Mouse (Mus musculus) heart, embryonic 11.5 days (tissue): Measurements from ENCODE around the gene Synpo2l. TPM values are rescaled to one million over a fixed set of nuclear protein-coding genes. Genes with fewer than 3 reads are reported as not detected.

Source experiments
- ATAC-seq: fragments of 200-750 bp; cut with Nextera tagmentation; replicated peaks from 2 replicates; pipeline ENCODE4 v1.8.0; 2017; ENCODE audit warnings: moderate library complexity; ENCODE audit not compliant: insufficient number of reproducible peaks, low FRiP score, low TSS enrichment
- H3K27ac ChIP-seq: fragments of 300-500 bp; sonication (generic); 2 replicates; pipeline ENCODE4 v1.5.1; 2014; ENCODE audit warnings: mild to moderate bottlenecking, low read depth, low read length
- H3K27me3 ChIP-seq: fragments of 300-500 bp; sonication (generic); 2 replicates; pipeline ENCODE4 v1.6.1; 2014; ENCODE audit warnings: mild to moderate bottlenecking, low read length, mixed read lengths; ENCODE audit not compliant: control insufficient read depth, insufficient read depth
- H3K36me3 ChIP-seq: fragments of 300-500 bp; sonication (generic); 2 replicates; pipeline ENCODE4 v1.6.1; 2014; ENCODE audit warnings: mild to moderate bottlenecking, low read length, moderate library complexity, mixed read lengths; ENCODE audit not compliant: control insufficient read depth, insufficient read depth
- H3K4me1 ChIP-seq: fragments of 300-500 bp; sonication (generic); 2 replicates; pipeline ENCODE4 v1.6.1; 2014; ENCODE audit warnings: low read length; ENCODE audit not compliant: control insufficient read depth, insufficient read depth
- H3K4me2 ChIP-seq: fragments of 300-500 bp; sonication (generic); 2 replicates; pipeline ENCODE4 v1.6.1; 2014; ENCODE audit warnings: mild to moderate bottlenecking, moderate library complexity
- H3K4me3 ChIP-seq: fragments of 300-500 bp; sonication (generic); 2 replicates; pipeline ENCODE4 v1.5.1; 2014; ENCODE audit warnings: low read depth, low read length
- H3K9ac ChIP-seq: fragments of 300-500 bp; sonication (generic); 2 replicates; pipeline ENCODE4 v1.6.1; 2014; ENCODE audit warnings: mild to moderate bottlenecking, low read depth, low read length, moderate library complexity
- H3K9me3 ChIP-seq: fragments of 300-500 bp; sonication (generic); replicated peaks from 2 replicates; pipeline ENCODE4 v1.6.1; 2016; ENCODE audit warnings: low read length; ENCODE audit not compliant: control insufficient read depth
- WGBS: fragments of 180-500 bp; shearing (Covaris S2); extraction: QIAGEN DNeasy Blood & Tissue Kit; methylation state at CpG from one replicate; pipeline ENCODE4 v1.1.7; 2014; ENCODE audit not compliant: insufficient replicate concordance; 5-methylcytosine and 5-hydroxymethylcytosine counted together
- polyA plus RNA-seq: library from polyadenylated mRNA; unstranded; fragments of >200 nt; fragmentation: Nextera tagmentation; extraction: Ambion mirVana; gene quantifications from 2 replicates; pipeline ENCODE4 v1.2.1, GENCODE M21; 2014

The Synpo2l gene
- polyA plus RNA-seq, 1 experiment from 2014 or later = 106 TPM

DNA sequence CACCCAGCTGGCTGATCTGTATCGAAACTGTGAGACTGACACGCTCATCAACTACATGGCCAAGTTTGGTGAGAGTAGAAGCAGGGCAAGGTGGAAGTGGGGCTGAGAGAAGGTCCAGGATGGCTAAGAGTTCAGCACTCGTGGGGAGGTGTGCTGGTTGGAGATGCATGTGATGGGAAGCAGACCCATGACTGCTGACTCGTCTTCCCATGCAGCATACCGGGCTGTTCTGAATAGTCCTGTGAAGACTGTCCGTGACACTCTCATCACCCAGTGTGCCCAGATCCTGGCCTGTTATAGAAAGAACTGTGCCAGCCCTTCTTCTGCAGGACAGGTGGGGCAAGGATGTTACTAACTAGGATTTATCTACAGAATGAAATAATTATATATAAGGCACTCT lies 23.6 kb upstream of the Synpo2l start:
- Histone ChIP-seq H3K4me2 (no peak overlapping the region), H3K9ac (no peak overlapping the region), H3K27ac (no peak overlapping the region), H3K4me1 (peaks cover 16% of the 10 kb centered on the region), H3K27me3 (no peaks in the 10 kb centered on the region), H3K4me3 (no peak overlapping the region), H3K36me3 (peaks cover 57% of the 10 kb centered on the region), H3K9me3 (no peaks in the 10 kb centered on the region)
- 93% methylated on average over 6 of the region's 6 CpGs for WGBS
- ATAC-seq = no peak

- H3K4me2 ChIP-seq = no peak overlapping the region
- no peak overlapping the region for H3K9ac ChIP-seq
- no peaks in the 10 kb centered on the region for H3K9me3 ChIP-seq
- 86% methylated on average over 2 of the region's 2 CpGs for WGBS
- no peak overlapping the region for H3K4me3 ChIP-seq
- peaks cover 83% of the 10 kb centered on the region for H3K36me3 ChIP-seq
- H3K27ac ChIP-seq = no peak overlapping the region
- H3K27me3 ChIP-seq = no peaks in the 10 kb centered on the region
- ATAC-seq = no peak
- H3K4me1 ChIP-seq = peaks cover 2% of the 10 kb centered on the region; the same call in 1 of the 2 replicates
Measured at GRCm38 (mm10) chr14:20689009-20689408, 20.9 kb upstream of the Synpo2l start.

DNA sequence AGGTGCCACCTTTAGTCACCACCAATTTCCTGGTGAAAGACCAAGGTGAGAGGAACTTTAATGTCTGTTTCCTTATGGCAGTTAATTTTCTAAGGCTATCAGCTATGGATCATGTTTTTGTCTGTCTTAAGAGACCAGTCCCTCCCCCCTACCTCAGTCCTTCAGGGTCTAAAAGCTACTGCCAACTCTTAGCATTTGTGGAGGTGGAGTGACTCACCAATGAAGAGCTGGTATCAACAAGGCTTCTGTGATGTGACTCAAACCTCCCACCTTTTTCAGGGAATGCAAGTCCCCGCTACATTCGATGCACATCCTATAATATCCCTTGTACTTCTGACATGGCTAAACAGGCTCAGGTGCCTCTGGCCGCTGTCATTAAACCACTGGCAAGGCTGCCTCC lies 18.4 kb upstream of the Synpo2l start:
- H3K4me1 ChIP-seq = peaks cover 4% of the 10 kb centered on the region; the same call in 1 of the 2 replicates
- peaks cover 85% of the 10 kb centered on the region for H3K36me3 ChIP-seq
- H3K27me3 ChIP-seq = no peaks in the 10 kb centered on the region
- no peak for ATAC-seq
- H3K4me2 ChIP-seq = no peak overlapping the region
- H3K9ac ChIP-seq = no peak overlapping the region
- 91% methylated on average over 3 of the region's 3 CpGs for WGBS
- H3K27ac ChIP-seq = no peak overlapping the region
- H3K9me3 ChIP-seq = no peaks in the 10 kb centered on the region
- H3K4me3 ChIP-seq = no peak overlapping the region

DNA sequence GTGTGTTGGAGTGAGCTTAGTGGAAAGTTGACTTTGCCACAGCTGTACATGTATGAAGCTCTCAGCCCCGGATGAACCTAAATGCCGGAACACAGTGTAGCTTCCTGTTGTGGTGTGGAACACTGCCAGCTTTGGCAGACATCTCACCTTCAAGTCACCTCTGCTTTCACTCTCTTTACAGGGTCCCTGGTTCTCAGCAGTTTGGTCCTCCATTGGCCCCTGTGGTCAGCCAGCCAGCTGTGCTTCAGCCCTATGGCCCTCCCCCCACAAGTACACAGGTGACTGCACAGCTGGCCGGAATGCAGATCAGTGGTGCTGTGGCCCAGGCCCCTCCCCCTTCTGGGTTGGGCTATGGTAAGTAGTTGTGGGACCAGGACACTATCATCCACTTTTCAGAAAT lies 14.3 kb upstream of the Synpo2l start:
- H3K9me3 ChIP-seq = no peaks in the 10 kb centered on the region
- no peak overlapping the region for H3K27ac ChIP-seq
- H3K4me1 ChIP-seq = peaks cover 4% of the 10 kb centered on the region; the same call in 1 of the 2 replicates
- no peak overlapping the region for H3K4me3 ChIP-seq
- WGBS = 73% methylated on average over 3 of the region's 3 CpGs
- ATAC-seq = 0 out of 2 replicates have a peak, but pooled peaks have one; percentile 61
- peaks cover 76% of the 10 kb centered on the region for H3K36me3 ChIP-seq
- no peak overlapping the region for H3K4me2 ChIP-seq
- no peak overlapping the region for H3K9ac ChIP-seq
- H3K27me3 ChIP-seq = no peaks in the 10 kb centered on the region

DNA sequence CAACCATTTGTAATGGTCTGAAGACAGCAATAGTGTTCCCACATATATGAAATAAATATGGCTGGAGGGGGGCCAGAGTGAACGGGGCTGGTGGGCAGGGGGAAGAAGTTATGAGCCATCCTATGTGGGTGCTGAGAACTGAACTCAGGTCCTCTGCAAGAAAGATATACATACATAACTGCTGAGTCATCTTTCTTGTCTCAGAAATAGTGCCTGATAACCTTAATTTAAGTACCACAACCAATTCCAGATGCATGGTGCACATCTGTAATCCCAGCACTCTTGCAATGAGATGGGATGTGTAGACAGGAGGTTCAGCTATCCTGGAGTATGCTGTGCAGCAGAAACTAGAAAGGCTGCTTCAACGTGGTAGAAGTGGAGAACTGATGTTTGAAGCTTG lies 13.6 kb upstream of the Synpo2l start:
- Histone ChIP-seq H3K27me3 (no peaks in the 10 kb centered on the region), H3K4me1 (peaks cover 4% of the 10 kb centered on the region; the same call in 1 of the 2 replicates), H3K4me2 (no peak overlapping the region), H3K27ac (no peak overlapping the region), H3K9me3 (no peaks in the 10 kb centered on the region), H3K4me3 (no peak overlapping the region), H3K36me3 (peaks cover 75% of the 10 kb centered on the region), H3K9ac (no peak overlapping the region)
- ATAC-seq = no peak
- WGBS = 91% methylated on average over 2 of the region's 2 CpGs

DNA sequence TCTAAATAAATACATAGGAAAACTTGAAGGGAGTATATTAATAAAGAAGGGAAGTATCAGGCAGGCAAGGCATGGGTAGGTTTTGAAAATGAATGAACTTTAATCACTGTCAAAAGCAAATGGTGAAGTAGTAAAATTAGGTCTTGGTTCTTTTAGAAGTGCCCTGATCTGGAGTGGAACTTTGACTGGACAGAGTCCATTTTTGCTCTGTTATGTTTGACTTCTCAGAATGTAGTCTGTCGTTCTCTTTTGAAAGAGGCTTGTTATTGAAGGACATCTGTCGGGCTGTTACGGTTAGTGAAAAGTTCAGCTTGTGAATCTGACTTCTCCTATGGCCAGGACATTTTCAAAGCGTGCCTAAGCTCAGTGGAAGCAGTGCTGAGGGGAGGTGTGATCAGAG lies 9.8 kb upstream of the Synpo2l start:
- H3K36me3 ChIP-seq = peaks cover 47% of the 10 kb centered on the region
- no peak overlapping the region for H3K4me2 ChIP-seq
- WGBS = 89% methylated on average over 4 of the region's 4 CpGs
- H3K4me1 ChIP-seq = peaks cover 13% of the 10 kb centered on the region
- no peak for ATAC-seq
- H3K27me3 ChIP-seq = no peaks in the 10 kb centered on the region
- H3K9ac ChIP-seq = no peak overlapping the region
- no peak overlapping the region for H3K27ac ChIP-seq
- no peak overlapping the region for H3K4me3 ChIP-seq
- no peaks in the 10 kb centered on the region for H3K9me3 ChIP-seq

DNA sequence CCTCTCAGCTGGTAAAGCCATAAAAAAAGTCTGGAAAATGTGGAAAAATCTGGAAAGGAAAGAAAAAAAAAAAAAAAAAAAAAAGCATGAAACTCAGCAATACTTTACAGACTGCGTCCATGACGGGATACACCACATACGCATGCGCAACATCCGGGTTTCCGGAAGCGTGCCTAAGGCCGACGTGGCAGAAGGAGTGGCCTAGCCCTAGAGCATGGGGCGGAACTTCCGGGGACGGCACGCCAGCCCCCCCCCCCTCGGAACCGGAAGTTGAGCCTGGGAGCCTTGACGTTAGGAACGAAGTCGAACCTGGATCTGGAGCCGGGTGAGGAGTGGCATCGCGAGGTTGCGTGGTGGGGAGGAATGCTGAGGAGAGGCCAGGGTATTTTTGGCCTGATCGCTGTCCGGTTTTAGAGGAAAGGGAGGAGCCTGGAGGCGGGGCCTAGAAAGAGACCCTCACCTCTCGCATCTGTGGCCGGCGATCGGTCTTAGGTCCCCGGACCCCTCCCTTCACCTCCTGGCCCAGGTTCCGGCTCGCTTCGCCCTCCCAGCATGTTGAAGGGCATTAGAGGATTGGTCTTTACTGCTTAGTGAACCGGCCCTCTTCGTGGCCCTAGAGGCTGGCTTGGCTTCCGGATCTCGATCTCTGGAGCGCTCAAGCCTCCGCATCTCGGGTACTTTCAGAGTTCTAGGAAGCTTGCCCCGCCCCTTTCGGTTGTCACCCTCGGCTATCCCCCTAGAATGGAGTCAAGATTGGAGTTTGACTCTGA lies 6.1 kb upstream of the Synpo2l start, which contains the start of gene Sec24c:
TSS of gene Sec24c (plus strand) at position 245 of the 770 bp plus-strand sequence.
- peaks cover 21% of the 10 kb centered on the region for H3K36me3 ChIP-seq
- no peaks in the 10 kb centered on the region for H3K27me3 ChIP-seq
- peaks cover 9% of the 10 kb centered on the region for H3K4me1 ChIP-seq
- peak; percentile 92 for ATAC-seq
- under 1% methylated on average over 43 of the region's 43 CpGs for WGBS
- no peaks in the 10 kb centered on the region; the same call in 1 of the 2 replicates for H3K9me3 ChIP-seq
- H3K27ac ChIP-seq = peak within 1 kb of the TSS; percentile 97
- H3K9ac ChIP-seq = peak within 1 kb of the TSS; percentile 90
- peak within 1 kb of the TSS; percentile 81 for H3K4me3 ChIP-seq
- peak within 1 kb of the TSS; percentile 81 for H3K4me2 ChIP-seq

GRCm38 (mm10) chr14:20673735-20674063 lies 5.5 kb upstream of the Synpo2l start:
- H3K4me1 ChIP-seq = peaks cover 13% of the 10 kb centered on the region
- H3K27me3 ChIP-seq = no peaks in the 10 kb centered on the region
- WGBS = 9% methylated on average over 13 of the region's 13 CpGs
- H3K27ac ChIP-seq = peak overlapping the region; percentile 97
- H3K4me3 ChIP-seq = peak overlapping the region; percentile 81
- peak overlapping the region; percentile 67 for H3K9ac ChIP-seq
- H3K4me2 ChIP-seq = peak overlapping the region; percentile 81
- H3K9me3 ChIP-seq = no peaks in the 10 kb centered on the region; the same call in 1 of the 2 replicates
- peak; percentile 55 for ATAC-seq
- H3K36me3 ChIP-seq = peaks cover 18% of the 10 kb centered on the region

- Histone ChIP-seq H3K4me3 (no peak overlapping the region), H3K4me2 (no peak overlapping the region), H3K27ac (no peak overlapping the region)
Measured at GRCm38 (mm10) chr14:20672990-20673389, 4.8 kb upstream of the Synpo2l start.

More at GRCm38 (mm10) chr14:20672990-20673389, 4.8 kb upstream of the Synpo2l start:
- Histone ChIP-seq H3K4me1 (peaks cover 14% of the 10 kb centered on the region), H3K36me3 (peaks cover 13% of the 10 kb centered on the region), H3K27me3 (no peaks in the 10 kb centered on the region), H3K9me3 (no peaks in the 10 kb centered on the region; the same call in 1 of the 2 replicates), H3K9ac (no peak overlapping the region)
- ATAC-seq = no peak
- 82% methylated on average over 2 of the region's 2 CpGs for WGBS
